Mouse (Mus musculus): ENCODE results near the gene Macrod1. TPM values are rescaled to one million over a fixed set of nuclear protein-coding genes. Genes with fewer than 3 reads are reported as not detected.

Gene Macrod1
- polyA plus RNA-seq, 1 experiment from 2014 or later = 2.9 TPM

DNA sequence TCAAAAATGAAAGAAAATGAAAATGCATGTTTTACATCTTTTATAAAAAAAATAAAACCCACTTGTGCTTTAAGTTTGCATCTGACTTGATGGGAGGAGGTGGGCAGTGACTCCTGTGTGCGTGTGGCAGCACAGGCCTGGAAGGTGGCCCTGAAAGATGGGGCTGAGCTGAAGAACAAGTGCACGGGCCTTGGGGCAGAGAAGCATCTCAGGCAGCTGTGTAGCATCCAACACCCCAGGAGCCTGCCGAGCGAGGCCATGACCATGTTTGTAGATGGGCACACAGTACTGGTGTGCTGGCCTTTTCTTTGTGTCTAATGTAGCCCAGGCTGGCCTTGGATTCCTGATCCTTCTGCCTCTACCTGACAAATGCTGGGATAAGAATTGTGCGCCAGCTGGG, 5.5 kb downstream of the Macrod1 start:
- no peak for ATAC-seq
- peaks cover 36% of the 10 kb centered on the region for H3K27me3 ChIP-seq
- WGBS = 89% methylated on average over 5 of the region's 5 CpGs

GRCm38 (mm10) chr19:7062916-7063315, 6.3 kb downstream of the Macrod1 start:
- no peak overlapping the region for H3K4me3 ChIP-seq (replicated peaks)
- no peak overlapping the region for H3K9ac ChIP-seq (replicated peaks)
- peaks cover 34% of the 10 kb centered on the region for H3K27me3 ChIP-seq
- no peak overlapping the region for H3K27ac ChIP-seq
- WGBS = 93% methylated on average over 8 of the region's 8 CpGs
- H3K4me2 ChIP-seq (replicated peaks) = no peak overlapping the region
- H3K9me3 ChIP-seq = no peaks in the 10 kb centered on the region
- H3K4me1 ChIP-seq (replicated peaks) = peaks cover 36% of the 10 kb centered on the region
- ATAC-seq = no peak
- no peaks in the 10 kb centered on the region for H3K36me3 ChIP-seq

More for the DNA sequence above, 5.5 kb downstream of the Macrod1 start:
- Histone ChIP-seq H3K36me3 (no peaks in the 10 kb centered on the region), H3K4me3 (replicated peaks) (no peak overlapping the region), H3K4me1 (replicated peaks) (peaks cover 36% of the 10 kb centered on the region), H3K9me3 (no peaks in the 10 kb centered on the region), H3K27ac (no peak overlapping the region), H3K4me2 (replicated peaks) (no peak overlapping the region), H3K9ac (replicated peaks) (no peak overlapping the region)

GRCm38 (mm10) chr19:7064571-7064970, 8.0 kb downstream of the Macrod1 start:
- no peaks in the 10 kb centered on the region for H3K36me3 ChIP-seq
- H3K27ac ChIP-seq = no peak overlapping the region
- peak; percentile 66 for ATAC-seq

DNA sequence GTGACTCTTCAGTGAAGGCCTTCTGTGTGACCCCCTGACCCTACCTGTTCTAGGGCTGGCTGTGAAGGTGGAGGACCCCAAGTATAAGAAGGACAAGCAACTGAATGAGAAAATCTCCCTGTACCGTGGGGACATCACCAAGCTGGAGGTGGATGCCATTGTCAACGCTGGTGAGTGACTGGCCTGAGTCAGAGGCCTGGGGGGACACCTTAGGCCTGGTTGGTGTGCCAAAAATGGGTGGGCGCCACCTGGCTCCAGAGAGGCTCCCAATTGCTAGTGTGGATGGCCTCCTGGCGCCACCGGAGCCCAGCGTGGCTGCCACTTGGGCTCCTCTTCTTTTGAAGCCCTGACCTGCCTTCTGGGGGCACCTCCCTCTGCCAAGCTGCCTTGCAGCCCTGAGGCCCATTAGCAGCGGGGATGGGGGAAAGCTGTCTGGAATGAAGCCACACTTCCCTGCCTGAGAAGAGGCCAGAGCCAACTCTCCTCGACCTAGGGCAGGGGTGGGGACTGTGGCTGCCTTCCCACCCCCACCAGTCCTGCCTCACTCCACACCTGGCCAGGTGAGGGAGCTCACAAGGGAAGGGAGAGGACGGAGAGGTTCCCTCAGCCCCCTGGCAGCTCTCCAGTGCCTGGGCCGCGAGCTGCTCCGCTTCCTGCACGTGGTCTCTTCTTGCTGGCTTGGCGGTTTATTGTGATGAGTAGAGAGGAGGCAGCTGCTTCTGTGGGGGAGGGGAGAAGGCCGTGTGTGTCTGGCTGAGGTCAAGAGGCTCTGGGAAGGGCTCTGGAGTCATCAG, 9.6 kb downstream of the Macrod1 start:
- Histone ChIP-seq H3K9ac (replicated peaks) (peak overlapping the region; percentile 42), H3K4me3 (replicated peaks) (no peak overlapping the region), H3K9me3 (no peaks in the 10 kb centered on the region), H3K4me2 (replicated peaks) (0 out of 2 replicates have a peak overlapping the region, but pooled peaks have one; percentile 8), H3K27ac (peak overlapping the region; percentile 27; the same call in 1 of the 2 replicates), H3K27me3 (peaks cover 17% of the 10 kb centered on the region), H3K36me3 (no peaks in the 10 kb centered on the region), H3K4me1 (replicated peaks) (peaks cover 62% of the 10 kb centered on the region)
- no peak for ATAC-seq
- 33% methylated on average over 15 of the region's 15 CpGs for WGBS

More at GRCm38 (mm10) chr19:7064571-7064970, 8.0 kb downstream of the Macrod1 start:
- H3K4me1 ChIP-seq (replicated peaks) = peaks cover 45% of the 10 kb centered on the region
- H3K27me3 ChIP-seq = peaks cover 23% of the 10 kb centered on the region
- no peak overlapping the region for H3K4me3 ChIP-seq (replicated peaks)
- WGBS = 0% methylated on average over 3 of the region's 3 CpGs
- H3K9me3 ChIP-seq = no peaks in the 10 kb centered on the region
- H3K9ac ChIP-seq (replicated peaks) = no peak overlapping the region
- no peak overlapping the region for H3K4me2 ChIP-seq (replicated peaks)

DNA sequence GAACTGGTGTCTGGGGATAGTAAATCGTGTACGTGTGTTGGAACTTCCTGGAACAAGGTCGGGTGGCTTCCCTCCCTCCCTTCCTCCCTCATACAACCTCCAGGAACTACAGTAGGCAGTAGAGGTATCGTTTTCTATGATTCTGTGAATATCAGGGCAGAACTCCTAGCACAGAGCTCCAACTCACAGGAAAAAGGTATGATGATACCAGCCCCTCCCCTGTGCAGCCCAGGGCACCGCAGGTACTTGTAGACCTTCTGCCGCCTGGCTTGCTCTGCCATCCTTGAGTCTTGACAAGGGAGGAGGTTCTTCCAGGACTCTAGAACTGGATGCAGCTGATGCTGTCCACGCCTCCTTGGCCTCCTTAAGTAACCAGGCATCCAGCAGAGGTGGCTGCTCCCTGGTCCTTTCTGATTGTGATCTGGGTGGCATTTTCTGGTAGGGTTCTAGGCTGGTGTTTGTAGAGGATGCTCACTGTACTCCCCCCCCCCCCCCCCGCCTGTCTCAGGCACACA, 10.3 kb downstream of the Macrod1 start:
- no peaks in the 10 kb centered on the region for H3K9me3 ChIP-seq
- H3K27me3 ChIP-seq = peaks cover 20% of the 10 kb centered on the region
- H3K4me1 ChIP-seq (replicated peaks) = peaks cover 68% of the 10 kb centered on the region
- no peaks in the 10 kb centered on the region for H3K36me3 ChIP-seq
- WGBS = 54% methylated on average over 7 of the region's 8 CpGs
- ATAC-seq = no peak
- H3K27ac ChIP-seq = peak overlapping the region; percentile 27; the same call in 1 of the 2 replicates
- 0 out of 2 replicates have a peak overlapping the region, but pooled peaks have one; percentile 8 for H3K4me2 ChIP-seq (replicated peaks)
- peak overlapping the region; percentile 42 for H3K9ac ChIP-seq (replicated peaks)
- H3K4me3 ChIP-seq (replicated peaks) = no peak overlapping the region

GRCm38 (mm10) chr19:7067344-7068050, 10.9 kb downstream of the Macrod1 start:
- 55% methylated on average over 20 of the region's 20 CpGs for WGBS
- H3K9me3 ChIP-seq = no peaks in the 10 kb centered on the region
- 0 out of 2 replicates have a peak overlapping the region, but pooled peaks have one; percentile 44 for H3K27ac ChIP-seq
- ATAC-seq = no peak
- H3K4me1 ChIP-seq (replicated peaks) = peaks cover 74% of the 10 kb centered on the region
- H3K9ac ChIP-seq (replicated peaks) = no peak overlapping the region; the same call in 1 of the 2 replicates
- 0 out of 2 replicates have a peak overlapping the region, but pooled peaks have one; percentile 14 for H3K4me2 ChIP-seq (replicated peaks)
- H3K27me3 ChIP-seq = peaks cover 27% of the 10 kb centered on the region
- H3K36me3 ChIP-seq = no peaks in the 10 kb centered on the region
- no peak overlapping the region for H3K4me3 ChIP-seq (replicated peaks)

DNA sequence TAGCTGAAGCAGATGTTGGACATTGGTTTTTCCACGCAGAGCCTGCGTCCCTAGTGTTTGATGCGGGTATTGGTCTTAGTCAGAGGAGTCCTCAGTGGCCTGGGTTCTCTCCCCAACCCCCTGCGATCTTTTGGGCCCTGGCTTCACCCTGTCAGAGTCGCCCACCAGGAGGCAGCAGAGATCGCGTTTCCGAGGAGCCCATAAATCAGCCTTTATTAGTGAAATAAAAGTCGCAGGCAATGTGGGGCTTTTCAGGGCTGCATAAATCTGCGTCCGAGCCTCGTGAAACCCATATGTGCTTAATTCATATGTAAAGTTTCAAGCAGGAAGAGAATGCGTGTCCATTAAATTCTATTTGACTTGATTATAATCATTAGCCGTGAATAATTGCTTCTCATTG, 11.5 kb downstream of the Macrod1 start:
- Histone ChIP-seq H3K9me3 (no peaks in the 10 kb centered on the region), H3K4me3 (replicated peaks) (no peak overlapping the region), H3K36me3 (no peaks in the 10 kb centered on the region), H3K27me3 (peaks cover 33% of the 10 kb centered on the region), H3K4me1 (replicated peaks) (peaks cover 81% of the 10 kb centered on the region), H3K9ac (replicated peaks) (peak overlapping the region; percentile 21; the same call in 1 of the 2 replicates), H3K4me2 (replicated peaks) (peak overlapping the region; percentile 30; the same call in 1 of the 2 replicates), H3K27ac (peak overlapping the region; percentile 84; the same call in 1 of the 2 replicates)
- WGBS = 2% methylated on average over 14 of the region's 14 CpGs
- ATAC-seq = peak; percentile 57

- whole genome bisulfite sequencing = 27% methylated on average over 11 of the region's 11 CpGs
- Histone ChIP-seq H3K4me1 (replicated peaks) (peaks cover 88% of the 10 kb centered on the region), H3K9me3 (no peaks in the 10 kb centered on the region), H3K4me2 (replicated peaks) (peak overlapping the region; percentile 36), H3K27me3 (peaks cover 33% of the 10 kb centered on the region), H3K36me3 (no peaks in the 10 kb centered on the region), H3K4me3 (replicated peaks) (no peak overlapping the region), H3K9ac (replicated peaks) (peak overlapping the region; percentile 21; the same call in 1 of the 2 replicates), H3K27ac (peak overlapping the region; percentile 84)
- ATAC-seq = no peak; the same call in 1 of the 2 replicates
Observed at GRCm38 (mm10) chr19:7068661-7069531, 12.3 kb downstream of the Macrod1 start.

DNA sequence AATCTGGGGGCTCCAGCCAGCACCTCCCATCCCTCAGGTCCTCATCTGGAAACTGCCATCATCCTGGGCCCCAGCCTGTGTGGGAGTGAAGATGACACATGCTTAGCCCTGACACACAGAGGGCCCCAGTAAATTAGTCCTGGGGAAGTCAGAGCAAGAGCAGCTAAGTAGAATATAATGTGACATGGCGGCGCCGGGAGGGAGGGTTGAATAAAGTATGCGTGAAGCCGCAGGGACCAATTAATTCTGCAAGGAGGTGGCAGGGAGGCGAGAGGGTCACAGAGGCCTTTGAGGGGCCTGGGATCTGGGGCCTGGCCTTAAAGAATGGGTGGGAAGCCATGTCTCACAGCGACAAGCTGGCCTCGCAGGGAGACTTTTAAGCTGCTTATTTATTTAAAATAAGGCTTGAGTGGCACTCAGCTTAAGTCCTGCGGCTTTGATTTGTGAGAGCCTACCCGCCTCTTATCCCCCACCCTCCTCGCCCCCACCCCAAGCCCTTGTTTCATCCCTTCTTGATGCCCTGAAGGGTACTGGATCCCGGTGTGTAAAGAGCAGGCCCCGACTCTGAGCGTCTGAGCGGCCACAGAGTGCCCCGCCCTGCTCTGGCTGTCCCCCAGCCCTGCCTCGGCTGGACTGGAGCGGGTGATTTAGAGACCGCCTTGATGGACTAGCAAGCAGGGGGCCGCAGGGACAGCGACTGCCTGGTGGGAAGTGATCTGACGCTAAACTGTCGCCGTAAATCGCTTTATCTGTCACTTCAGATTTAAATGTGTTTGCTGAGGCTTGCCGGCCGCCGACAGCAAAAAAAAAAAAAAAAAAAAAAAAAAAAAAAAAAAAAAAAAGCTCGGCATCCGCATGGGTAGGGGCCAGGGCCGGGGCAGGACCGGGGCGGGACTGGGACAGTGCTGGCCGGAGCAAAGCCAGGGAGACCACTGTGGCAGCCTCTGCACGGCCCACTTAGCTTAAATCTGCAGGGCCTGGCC, 13.5 kb downstream of the Macrod1 start:
- Histone ChIP-seq H3K4me3 (replicated peaks) (no peak overlapping the region), H3K9ac (replicated peaks) (peak overlapping the region; percentile 48; the same call in 1 of the 2 replicates), H3K27me3 (peaks cover 41% of the 10 kb centered on the region), H3K36me3 (no peaks in the 10 kb centered on the region), H3K4me2 (replicated peaks) (peak overlapping the region; percentile 36), H3K9me3 (no peaks in the 10 kb centered on the region), H3K4me1 (replicated peaks) (peaks cover 92% of the 10 kb centered on the region), H3K27ac (peak overlapping the region; percentile 84)
- ATAC-seq = peak; percentile 68
- WGBS = 2% methylated on average over 33 of the region's 35 CpGs

DNA sequence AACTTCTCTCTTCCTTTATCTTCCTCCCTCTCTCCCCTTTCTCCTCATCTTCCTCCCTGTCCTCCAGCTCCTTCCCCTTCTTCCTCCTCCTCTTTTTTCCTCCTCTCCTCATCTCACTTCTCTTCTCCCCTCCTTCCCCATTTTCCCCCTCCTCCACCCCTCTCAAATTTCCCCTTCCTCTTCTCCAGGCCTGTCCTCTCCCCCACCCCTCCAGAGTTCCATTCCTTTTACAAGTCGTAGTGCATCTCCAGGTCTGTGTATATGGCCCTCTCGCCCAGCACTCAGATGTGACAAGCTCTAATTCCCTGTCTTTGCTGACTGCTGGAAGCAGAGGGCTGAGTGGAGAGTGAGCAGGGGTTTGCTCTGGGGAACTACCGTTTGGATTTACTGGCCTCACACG, 14.2 kb downstream of the Macrod1 start:
- Histone ChIP-seq H3K27ac (peak overlapping the region; percentile 84), H3K27me3 (peaks cover 43% of the 10 kb centered on the region), H3K4me2 (replicated peaks) (peak overlapping the region; percentile 36), H3K9me3 (no peaks in the 10 kb centered on the region), H3K4me3 (replicated peaks) (no peak overlapping the region), H3K4me1 (replicated peaks) (peaks cover 89% of the 10 kb centered on the region), H3K9ac (replicated peaks) (no peak overlapping the region), H3K36me3 (no peaks in the 10 kb centered on the region)
- no peak for ATAC-seq
- 7% methylated on average over 4 of the region's 4 CpGs for WGBS
